Mouse (Mus musculus): ENCODE results near the gene Yipf3.

DNA sequence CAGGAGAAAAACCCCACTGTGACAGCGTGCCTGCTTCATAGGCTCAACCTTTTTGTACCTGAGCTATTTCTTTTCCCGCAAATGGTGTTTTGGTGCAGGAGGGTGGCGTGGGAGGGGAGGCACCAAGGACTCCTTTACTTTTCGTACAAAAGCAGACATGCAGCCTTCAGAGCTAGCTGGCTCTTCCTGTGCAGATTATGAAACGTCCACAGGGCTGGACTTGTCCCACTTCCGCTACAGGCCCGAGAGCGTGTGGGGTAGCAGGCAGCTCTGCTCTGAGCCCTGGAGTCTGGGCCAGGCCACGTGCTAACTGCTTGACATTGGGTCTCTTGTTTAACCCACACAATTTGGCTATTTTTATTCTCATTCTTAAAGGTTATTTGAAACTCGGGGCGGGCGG, 54.0 kb downstream of the Yipf3 start:
- no peak for TF ChIP-seq CTCF (IDR thresholded peaks at IDR 0.05; ENCODE audit: low read depth, low read length)
- no peak for TF ChIP-seq POLR2A (IDR thresholded peaks at IDR 0.05; ENCODE audit: borderline replicate concordance, low read depth, low read length)

All from bone marrow macrophage, adult 2 months (primary cell).